Mouse (Mus musculus) forebrain, embryonic 11.5 days (tissue): ENCODE measurements around the gene Myo5c. TPM values are rescaled to one million over a fixed set of nuclear protein-coding genes. Genes with fewer than 3 reads are reported as not detected.

Experiments
- ATAC-seq: fragments of 200-750 bp; cut with Nextera tagmentation; replicated peaks from 2 replicates; pipeline ENCODE4 v1.8.0; 2017; ENCODE audit warnings: moderate TSS enrichment; ENCODE audit not compliant: low FRiP score
- DNase-seq: peaks from one replicate; pipeline ENCODE4 v3.0.0-alpha.2; 2017; ENCODE audit warnings: low spot score
- H3K27ac ChIP-seq: fragments of 300-500 bp; sonication (generic); 2 replicates; pipeline ENCODE4 v1.5.1; 2014; ENCODE audit warnings: low read depth, low read length
- H3K27me3 ChIP-seq: fragments of 300-500 bp; sonication (generic); 2 replicates; pipeline ENCODE4 v1.6.1; 2014; ENCODE audit warnings: mild to moderate bottlenecking, low read length, mixed read lengths; ENCODE audit not compliant: control insufficient read depth, insufficient read depth
- H3K36me3 ChIP-seq: fragments of 300-500 bp; sonication (generic); 2 replicates; pipeline ENCODE4 v1.6.1; 2014; ENCODE audit warnings: mild to moderate bottlenecking, low read length, moderate library complexity, mixed read lengths; ENCODE audit not compliant: control insufficient read depth, insufficient read depth
- H3K4me1 ChIP-seq: fragments of 300-500 bp; sonication (generic); replicated peaks from 2 replicates; pipeline ENCODE4 v1.6.1; 2014; ENCODE audit warnings: low read length, mixed read lengths; ENCODE audit not compliant: control insufficient read depth, insufficient read depth
- H3K4me2 ChIP-seq: fragments of 300-500 bp; sonication (generic); 2 replicates; pipeline ENCODE4 v1.6.1; 2014; ENCODE audit warnings: low read depth, mild to moderate bottlenecking, low read length, moderate library complexity, mixed read lengths; ENCODE audit not compliant: severe bottlenecking
- H3K4me3 ChIP-seq: fragments of 300-500 bp; sonication (generic); 2 replicates; pipeline ENCODE4 v1.5.1; 2014; ENCODE audit warnings: low read depth, low read length
- H3K9ac ChIP-seq: fragments of 300-500 bp; sonication (generic); 2 replicates; pipeline ENCODE4 v1.6.1; 2014; ENCODE audit warnings: low read length
- H3K9me3 ChIP-seq: fragments of 300-500 bp; sonication (generic); 2 replicates; pipeline ENCODE4 v1.6.1; 2016; ENCODE audit warnings: low read length, mixed read lengths; ENCODE audit not compliant: control insufficient read depth
- WGBS: fragments of 180-500 bp; shearing (Covaris S2); extraction: QIAGEN DNeasy Blood & Tissue Kit; methylation state at CpG from one replicate; pipeline ENCODE4 v1.1.7; 2014; 5-methylcytosine and 5-hydroxymethylcytosine counted together
- polyA plus RNA-seq: library from polyadenylated mRNA; unstranded; fragments of >200 nt; fragmentation: Nextera tagmentation; extraction: Ambion mirVana; gene quantifications from 2 replicates; pipeline ENCODE4 v1.2.1, GENCODE M21; 2014

The Myo5c gene
- polyA plus RNA-seq, 1 experiment from 2014 or later: 0.72 TPM

DNA sequence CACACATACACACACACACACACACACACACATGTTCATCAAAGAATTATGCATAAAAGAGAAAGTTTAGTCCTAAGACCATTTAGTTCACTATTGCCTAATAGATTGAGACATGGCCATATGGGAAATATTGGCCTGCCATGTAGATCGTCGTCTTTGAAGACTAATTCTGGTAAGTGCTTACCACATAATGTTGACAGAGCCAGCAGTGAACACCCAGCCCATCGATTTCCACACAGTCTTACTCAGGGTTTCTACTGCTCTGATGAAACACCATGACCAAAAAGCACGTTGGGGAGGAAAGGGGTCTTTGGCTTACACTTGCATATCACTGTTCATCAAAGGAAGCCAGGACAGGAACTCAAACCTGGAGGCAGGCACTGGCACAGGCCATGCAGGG is 110.6 kb downstream of the Myo5c start:
- no peaks in the 10 kb centered on the region for H3K36me3 ChIP-seq
- H3K9me3 ChIP-seq: no peaks in the 10 kb centered on the region
- ATAC-seq (no peak), DNase-seq (no peak)
- no peaks in the 10 kb centered on the region for H3K27me3 ChIP-seq
- H3K4me3 ChIP-seq: no peak overlapping the region
- H3K4me1 ChIP-seq: no peaks in the 10 kb centered on the region
- 87% methylated on average over 4 of the region's 4 CpGs for WGBS
- no peak overlapping the region for H3K4me2 ChIP-seq
- H3K27ac ChIP-seq: no peak overlapping the region
- H3K9ac ChIP-seq: no peak overlapping the region

DNA sequence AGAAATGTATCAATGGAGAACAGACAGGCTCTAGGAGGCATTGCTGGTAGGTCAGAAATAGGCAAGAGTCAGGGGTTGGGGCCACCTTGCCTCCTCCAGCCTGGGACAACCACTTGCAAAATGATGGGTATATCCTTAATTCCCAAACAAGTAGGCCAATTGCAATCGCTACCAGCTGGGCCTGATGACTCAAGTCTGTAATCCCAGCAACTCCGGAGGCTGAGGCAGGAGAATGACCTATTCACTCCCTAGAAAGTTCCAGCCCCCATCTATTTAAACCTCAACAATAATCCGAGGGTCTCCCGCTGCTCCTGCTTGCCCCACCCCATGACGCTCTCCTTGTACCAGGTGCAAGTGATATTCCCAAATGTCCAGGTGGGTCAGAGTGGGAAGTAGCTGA is 115.6 kb downstream of the Myo5c start, which contains the start of gene Bcl2l10:
TSS of gene Bcl2l10 (plus strand) at position 301 of the 400 bp plus-strand sequence.
- ATAC-seq (no peak), DNase-seq (no peak)
- no peak within 1 kb of the TSS for H3K9ac ChIP-seq
- no peak within 1 kb of the TSS for H3K4me2 ChIP-seq
- H3K4me3 ChIP-seq: no peak within 1 kb of the TSS
- WGBS: 91% methylated on average over 5 of the region's 5 CpGs
- H3K9me3 ChIP-seq: no peaks in the 10 kb centered on the region
- no peaks in the 10 kb centered on the region for H3K4me1 ChIP-seq
- H3K27ac ChIP-seq: no peak within 1 kb of the TSS
- H3K27me3 ChIP-seq: no peaks in the 10 kb centered on the region
- H3K36me3 ChIP-seq: no peaks in the 10 kb centered on the region

DNA sequence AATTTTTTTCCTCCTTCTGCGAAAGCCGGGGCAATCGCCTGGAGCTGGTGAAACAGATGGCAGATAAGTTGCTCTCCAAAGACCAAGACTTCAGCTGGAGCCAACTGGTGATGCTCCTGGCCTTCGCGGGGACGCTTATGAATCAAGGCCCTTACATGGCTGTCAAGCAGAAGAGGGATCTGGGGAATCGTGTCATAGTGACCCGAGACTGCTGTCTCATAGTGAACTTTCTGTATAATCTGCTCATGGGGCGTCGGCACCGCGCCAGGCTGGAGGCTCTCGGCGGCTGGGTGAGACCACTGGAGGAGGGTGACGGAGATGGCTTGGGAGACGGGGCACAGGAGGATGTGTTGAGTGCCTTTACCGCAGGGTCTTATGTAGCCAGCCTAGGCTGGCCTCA is 116.2 kb downstream of the Myo5c start:
- no peaks in the 10 kb centered on the region for H3K4me1 ChIP-seq
- no peak overlapping the region for H3K27ac ChIP-seq
- DNase-seq (no peak), ATAC-seq (no peak)
- 94% methylated on average over 17 of the region's 17 CpGs for WGBS
- no peaks in the 10 kb centered on the region for H3K36me3 ChIP-seq
- H3K27me3 ChIP-seq: no peaks in the 10 kb centered on the region
- no peak overlapping the region for H3K4me2 ChIP-seq
- H3K4me3 ChIP-seq: no peak overlapping the region
- H3K9ac ChIP-seq: no peak overlapping the region
- no peaks in the 10 kb centered on the region for H3K9me3 ChIP-seq

DNA sequence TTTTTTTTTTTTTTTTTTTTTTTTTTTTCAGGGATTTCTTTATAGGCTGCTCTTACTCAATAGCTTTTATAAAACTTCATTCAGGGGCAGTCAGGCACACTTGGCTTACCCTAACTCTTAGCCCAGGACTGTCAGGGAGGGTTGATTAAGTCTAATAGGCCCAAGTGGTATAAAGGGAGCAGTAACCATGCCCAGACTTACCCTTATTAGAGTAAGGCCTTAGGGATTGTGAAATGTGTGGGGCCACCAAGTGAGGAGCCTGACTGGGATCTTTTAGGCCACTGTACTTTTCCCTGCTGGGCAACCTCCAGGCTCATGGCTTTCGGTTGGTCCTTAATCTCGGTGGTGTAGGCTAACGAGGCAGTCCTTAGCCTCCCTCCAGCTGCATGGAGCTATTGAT is 116.8 kb downstream of the Myo5c start:
- Histone ChIP-seq H3K9me3 (no peaks in the 10 kb centered on the region), H3K4me2 (no peak overlapping the region), H3K27me3 (no peaks in the 10 kb centered on the region), H3K9ac (no peak overlapping the region), H3K4me1 (no peaks in the 10 kb centered on the region), H3K36me3 (no peaks in the 10 kb centered on the region), H3K4me3 (no peak overlapping the region), H3K27ac (no peak overlapping the region)
- ATAC-seq: no peak
- DNase-seq: no peak
- WGBS: 20% methylated on average over 3 of the region's 3 CpGs

- H3K4me2 ChIP-seq: no peak overlapping the region
- H3K36me3 ChIP-seq: no peaks in the 10 kb centered on the region
- 80% methylated on average over 8 of the region's 8 CpGs for WGBS
- no peak for ATAC-seq
- H3K4me3 ChIP-seq: no peak overlapping the region
- no peak overlapping the region for H3K27ac ChIP-seq
- no peaks in the 10 kb centered on the region for H3K27me3 ChIP-seq
- H3K9ac ChIP-seq: no peak overlapping the region; the same call in 1 of the 2 replicates
- H3K4me1 ChIP-seq: no peaks in the 10 kb centered on the region
- DNase-seq: no peak
- H3K9me3 ChIP-seq: no peaks in the 10 kb centered on the region
Measured at GRCm38 (mm10) chr9:75353094-75353493, 121.3 kb downstream of the Myo5c start.

Other genes with a start within 250 kb of the Myo5c start
- 328 and 333 TPM in 2 replicates for gene Arpp19, start 194.4 kb upstream of the Myo5c start, polyA plus RNA-seq
- gene Myo5a, start 161.0 kb upstream of the Myo5c start, polyA plus RNA-seq: 38.0 and 41.5 TPM in 2 replicates
- gene Gnb5, start 74.3 kb downstream of the Myo5c start, polyA plus RNA-seq: 31.1 and 34.1 TPM in 2 replicates
- not detected in 2 replicates for gene Bcl2l10, start 115.7 kb downstream of the Myo5c start, polyA plus RNA-seq
- 179 and 181 TPM in 2 replicates for gene Mapk6, start 178.0 kb downstream of the Myo5c start, polyA plus RNA-seq
- 52.6 and 52.8 TPM in 2 replicates for gene Leo1, start 209.5 kb downstream of the Myo5c start, polyA plus RNA-seq